Mouse (Mus musculus): ENCODE measurements around the gene Plxnb2.

DNA sequence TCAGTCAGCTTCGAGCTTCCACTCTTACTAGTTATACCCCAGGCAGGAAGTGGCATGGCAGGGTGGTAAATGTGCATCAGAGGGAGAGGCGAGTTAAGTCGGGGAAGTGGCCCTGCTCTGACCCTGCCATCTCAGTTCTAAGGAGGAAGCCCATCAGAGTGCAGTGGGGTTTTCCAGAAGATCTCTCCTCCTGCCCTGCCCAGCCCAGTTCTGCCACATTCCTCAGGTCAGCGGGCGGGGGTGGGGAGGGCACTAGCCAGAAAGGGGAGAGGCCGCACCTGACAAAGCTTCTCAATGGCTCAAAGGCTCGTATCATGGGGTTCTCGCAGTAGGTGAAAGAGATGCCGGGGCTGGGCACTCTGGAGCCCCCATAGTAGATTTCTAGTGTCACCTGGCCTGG, 19.2 kb downstream of the Plxnb2 start:
- no peak for TF ChIP-seq CTCF (IDR thresholded peaks at IDR 0.05)
- no peak for TF ChIP-seq POLR2A (IDR thresholded peaks at IDR 0.05; ENCODE audit: insufficient read depth, low read depth, low read length)
- TF ChIP-seq EP300 (IDR thresholded peaks at IDR 0.05; ENCODE audit: insufficient read depth, low read depth, low read length) = no peak

Measured in heart, adult 2 months (tissue).